Mouse (Mus musculus): Measurements from ENCODE around the gene Mroh2a. TPM values are rescaled to one million over a fixed set of nuclear protein-coding genes. Genes with fewer than 3 reads are reported as not detected.

The Mroh2a gene
- total RNA-seq, 2 experiments from 2014 or later, result 0.17 TPM; not detected in 1

DNA sequence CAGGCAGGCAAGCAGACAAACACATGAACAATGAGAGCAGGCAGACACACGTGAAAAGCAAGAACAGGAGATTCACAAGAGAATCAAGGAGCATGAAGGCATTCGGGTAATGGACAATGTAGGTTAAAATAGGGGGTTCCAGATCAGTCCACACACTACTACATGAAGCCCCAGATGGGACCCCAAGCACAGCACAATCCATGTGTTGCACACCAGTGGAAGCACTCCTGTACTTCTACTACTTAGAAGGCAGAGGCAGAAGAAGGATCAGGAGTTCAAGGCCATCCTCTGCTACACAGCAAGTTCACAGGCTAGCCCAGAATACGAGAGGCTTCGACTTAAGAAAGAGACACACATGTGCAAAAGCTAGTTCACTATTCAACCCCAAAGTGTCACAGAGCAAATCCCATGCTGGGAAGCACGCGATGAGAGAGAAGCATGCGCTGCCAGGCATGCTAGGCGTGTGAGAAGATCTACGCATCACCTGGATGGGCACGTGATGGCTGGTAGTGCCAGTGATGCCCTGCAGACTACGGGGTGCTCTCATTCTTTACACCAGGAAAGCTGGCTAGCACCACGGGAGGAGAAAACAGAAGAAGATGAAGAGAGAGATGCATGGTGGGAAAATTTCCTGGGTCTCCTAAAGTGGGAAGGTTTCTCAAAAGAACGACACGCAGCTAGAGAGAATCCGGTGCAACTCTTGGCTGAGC, 59.5 kb downstream of the Mroh2a start:
- ATAC-seq (replicated peaks; ENCODE audit: low FRiP score, poor library complexity, severe bottlenecking), result no peak

DNA sequence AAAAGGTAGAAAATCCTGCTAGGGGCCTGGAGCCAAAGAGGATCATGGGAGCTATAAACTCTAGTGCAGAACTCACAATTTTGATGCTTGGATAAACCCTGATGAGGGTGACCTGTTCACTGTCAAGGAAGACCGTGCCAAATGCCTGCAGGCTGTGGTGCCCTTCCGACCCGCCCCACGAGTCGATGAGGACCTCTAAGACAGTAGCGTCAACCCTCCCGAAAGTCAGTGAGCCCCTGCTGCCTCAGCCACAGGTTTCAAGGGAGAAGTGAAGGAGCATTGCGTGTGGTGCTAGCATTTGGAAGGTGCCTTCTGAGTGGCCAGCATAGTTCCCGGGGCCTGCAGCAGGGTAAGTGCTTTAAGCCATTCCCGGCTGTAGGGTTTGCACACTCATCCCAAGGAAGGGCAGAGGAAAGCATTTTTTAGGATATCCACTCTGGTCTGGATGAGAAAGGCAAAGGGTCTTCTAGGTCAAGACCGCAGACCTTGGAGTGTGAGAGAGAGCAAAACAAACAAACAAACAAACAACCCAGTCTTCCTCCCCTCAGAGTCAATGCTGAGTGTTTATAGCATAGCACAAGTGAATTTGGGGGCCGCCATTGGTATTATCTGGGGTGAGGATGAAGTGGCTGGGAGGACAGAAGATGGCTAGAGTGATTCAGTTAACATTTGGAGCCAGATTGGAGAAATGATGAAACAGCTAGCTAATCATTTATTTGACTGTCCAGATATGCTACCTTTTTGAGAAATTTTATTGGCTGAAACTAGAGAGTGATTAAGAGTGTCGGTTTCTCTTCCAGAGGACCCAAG, 60.3 kb downstream of the Mroh2a start:
- ATAC-seq (replicated peaks; ENCODE audit: low FRiP score, poor library complexity, severe bottlenecking), result no peak

DNA sequence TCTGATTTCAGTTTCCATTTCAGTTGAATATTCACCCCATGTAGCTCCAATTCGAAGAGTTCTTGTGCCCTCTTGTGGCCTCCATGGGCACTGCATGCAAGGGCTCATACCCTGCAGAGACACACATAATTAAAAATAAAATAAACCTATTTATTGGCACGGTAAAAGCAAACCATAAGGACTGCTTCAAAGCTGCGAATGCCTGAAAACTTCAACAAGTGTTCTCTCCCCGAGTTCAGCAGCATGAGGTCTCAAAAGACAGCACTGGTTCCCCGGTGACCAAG, 60.9 kb downstream of the Mroh2a start:
- ATAC-seq (replicated peaks; ENCODE audit: low FRiP score, poor library complexity, severe bottlenecking), result peak; percentile 45; the same call in 1 of the 2 replicates

DNA sequence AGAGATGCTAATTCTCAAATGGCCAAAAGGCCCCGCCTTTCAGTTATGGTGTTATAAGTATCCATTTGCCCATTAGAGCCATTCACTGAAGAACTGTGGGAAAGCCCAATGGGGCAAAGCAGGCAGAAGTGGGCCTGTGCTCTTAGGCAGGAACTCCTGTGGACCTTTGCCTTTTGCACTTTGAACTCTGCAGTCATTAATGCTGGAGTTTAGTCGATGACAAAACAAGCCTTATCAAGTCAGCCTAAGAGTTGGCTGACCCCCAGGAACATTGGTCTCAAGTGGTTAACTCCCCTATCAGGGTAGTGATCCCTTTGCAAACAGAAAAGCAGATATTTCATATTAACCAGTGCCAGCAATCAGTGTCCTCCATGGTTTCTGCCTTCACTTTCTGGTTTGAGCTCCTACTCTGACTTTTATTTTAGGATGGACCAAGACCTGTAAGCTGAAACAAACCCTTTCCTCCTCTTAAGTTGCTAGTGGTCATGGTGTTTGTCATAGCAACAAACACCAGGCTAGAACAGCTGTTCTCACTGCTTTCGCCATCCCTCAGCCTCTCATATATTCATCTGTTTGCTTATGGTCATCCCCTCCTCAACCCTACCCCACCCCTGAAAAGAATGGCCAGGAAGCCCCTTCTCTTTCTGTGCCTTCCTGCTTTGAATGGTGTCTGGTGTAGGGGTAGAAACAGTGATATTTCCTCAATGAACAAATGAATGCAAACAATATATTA, 61.4 kb downstream of the Mroh2a start:
- ATAC-seq (replicated peaks; ENCODE audit: low FRiP score, poor library complexity, severe bottlenecking), result no peak

DNA sequence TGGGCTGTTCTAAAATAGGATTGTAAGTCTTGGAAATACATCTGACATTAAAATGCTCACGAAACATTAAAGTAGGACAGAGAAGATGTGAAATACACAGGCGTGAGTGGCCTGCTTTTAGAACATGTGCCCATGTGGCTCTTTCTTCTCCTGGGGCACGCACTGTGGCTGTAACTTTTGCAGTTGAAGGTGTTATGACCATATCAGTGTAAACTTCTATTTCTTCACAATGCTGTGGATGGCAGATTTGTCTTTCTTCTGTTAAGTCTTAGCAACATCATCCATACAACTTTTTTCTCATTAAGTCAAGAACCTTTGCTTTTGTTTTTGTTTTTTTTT, 62.0 kb downstream of the Mroh2a start:
- ATAC-seq (replicated peaks; ENCODE audit: low FRiP score, poor library complexity, severe bottlenecking), result no peak

DNA sequence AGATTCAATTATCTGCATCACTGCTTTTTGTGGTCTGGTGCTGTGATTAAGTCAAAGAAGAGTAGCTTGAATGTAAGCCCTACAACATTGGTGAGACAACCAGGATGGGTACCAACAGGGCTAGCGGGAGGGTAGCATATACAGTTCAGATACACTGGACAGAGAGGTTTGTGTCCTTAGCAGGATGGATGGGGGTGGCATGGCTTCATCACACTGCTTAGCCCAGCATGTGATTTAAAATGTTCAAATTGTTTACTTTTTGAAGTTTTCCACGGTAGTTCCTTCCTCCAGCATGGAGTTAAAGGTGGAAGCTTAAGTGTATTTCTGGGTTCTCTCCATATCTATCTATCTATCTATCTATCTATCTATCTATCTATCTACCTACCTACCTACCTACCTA, 62.4 kb downstream of the Mroh2a start:
- no peak for ATAC-seq (replicated peaks; ENCODE audit: low FRiP score, poor library complexity, severe bottlenecking)

DNA sequence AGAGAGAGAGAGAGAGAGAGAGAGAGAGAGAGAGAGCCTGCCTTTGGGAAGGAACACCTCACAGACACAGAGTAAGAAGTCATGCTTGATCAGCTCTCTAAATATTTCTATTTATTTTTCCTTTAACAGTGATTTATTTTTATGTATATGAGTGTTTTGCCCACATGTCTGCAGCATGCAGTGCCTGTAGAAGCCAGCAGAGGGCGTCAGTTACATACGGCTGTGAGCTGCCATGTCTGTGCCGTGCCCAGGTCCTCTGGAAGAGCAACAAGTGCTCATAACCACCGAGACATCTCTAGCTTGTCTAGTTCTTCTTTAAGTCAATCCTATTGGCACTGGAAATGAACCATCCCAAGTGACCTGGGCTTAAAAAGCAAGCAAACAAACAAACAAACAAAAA, 63.1 kb downstream of the Mroh2a start:
- peak; percentile 50; the same call in 1 of the 2 replicates for ATAC-seq (replicated peaks; ENCODE audit: low FRiP score, poor library complexity, severe bottlenecking)

DNA sequence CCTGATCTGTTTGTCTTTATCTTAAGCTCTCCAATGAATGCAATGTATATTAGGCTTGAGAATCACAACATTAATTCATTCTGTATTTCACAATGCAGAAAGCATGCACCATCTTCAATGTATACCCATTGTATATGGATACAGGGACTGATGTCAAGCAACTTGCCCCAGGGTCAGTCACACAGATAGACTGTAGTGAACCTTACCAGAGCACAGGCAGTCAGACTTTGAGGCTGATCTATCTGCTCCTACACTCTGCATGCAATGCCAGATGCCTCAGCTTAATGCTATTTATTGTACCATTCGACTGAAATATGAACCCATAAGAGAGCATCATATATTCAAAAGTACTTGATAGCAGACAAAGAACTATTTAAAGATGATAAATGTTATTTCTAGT, 63.7 kb downstream of the Mroh2a start:
- ATAC-seq (replicated peaks; ENCODE audit: low FRiP score, poor library complexity, severe bottlenecking), result no peak

DNA sequence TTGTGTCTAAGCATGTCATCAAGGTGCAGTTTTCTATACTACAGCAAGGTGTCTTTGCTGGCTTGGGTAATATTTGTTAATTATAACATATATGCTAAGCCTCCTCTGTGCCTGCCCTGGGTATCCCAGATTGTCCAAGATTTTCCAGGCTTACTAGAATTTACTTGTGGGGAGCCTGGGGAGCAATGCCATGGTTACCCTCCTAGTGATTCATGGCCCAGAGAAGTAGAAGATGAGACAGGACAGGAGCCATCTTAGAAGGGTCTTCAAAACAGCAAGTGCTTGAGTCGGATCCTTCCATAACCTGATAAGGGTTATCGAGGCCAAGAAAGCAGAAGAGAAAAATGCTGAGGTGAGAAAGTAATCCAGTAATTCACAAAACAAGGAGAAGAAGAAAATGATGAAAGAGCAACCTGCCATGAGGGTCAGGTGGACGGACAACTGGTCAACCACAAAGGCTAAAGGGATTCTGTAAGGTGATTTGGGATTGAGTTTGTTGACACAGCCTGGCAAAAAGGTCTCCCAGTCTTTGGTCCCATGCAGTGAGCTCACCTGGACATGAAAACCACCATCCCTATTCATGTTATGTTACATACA, 64.7 kb downstream of the Mroh2a start:
- ATAC-seq (replicated peaks; ENCODE audit: low FRiP score, poor library complexity, severe bottlenecking), result no peak

DNA sequence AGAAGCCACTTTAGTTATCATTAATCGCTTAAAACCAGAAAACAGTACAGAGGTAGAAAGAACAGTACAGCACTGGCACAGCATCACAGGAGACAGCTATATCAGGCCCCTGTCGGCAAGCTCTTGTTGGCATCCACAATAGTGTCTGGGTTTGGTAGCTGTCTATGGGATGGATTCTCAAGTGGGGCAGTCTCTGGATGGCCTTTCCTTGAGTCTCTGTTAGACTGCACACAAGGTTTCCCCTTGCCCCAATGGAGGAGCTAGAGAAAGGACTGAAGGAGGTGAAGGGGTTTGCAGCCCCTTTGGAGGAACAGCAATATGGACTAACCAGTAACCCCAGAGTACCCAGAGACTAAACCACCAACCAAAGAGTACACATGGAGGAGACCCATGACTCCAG, 65.3 kb downstream of the Mroh2a start:
- no peak for ATAC-seq (replicated peaks; ENCODE audit: low FRiP score, poor library complexity, severe bottlenecking)

DNA sequence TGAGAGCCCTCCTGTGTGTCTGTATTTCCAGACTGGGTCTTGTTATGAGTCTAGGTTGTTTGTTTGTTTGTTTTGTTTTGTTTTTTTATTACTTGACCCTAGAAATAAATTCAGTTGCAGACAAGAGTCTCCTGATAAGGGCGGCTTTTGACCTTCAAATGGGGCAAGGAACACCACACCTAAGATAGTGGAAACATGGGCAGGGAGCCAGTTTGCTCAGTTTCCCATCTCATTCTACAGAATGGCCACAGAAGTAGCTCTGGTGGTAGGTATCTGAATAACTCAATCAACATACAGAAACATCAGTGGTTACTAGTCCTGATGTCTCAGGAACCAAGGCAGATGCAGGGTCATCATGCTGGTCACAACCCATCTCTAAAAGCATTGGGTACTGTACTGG, 67.9 kb downstream of the Mroh2a start:
- no peak for ATAC-seq (replicated peaks; ENCODE audit: low FRiP score, poor library complexity, severe bottlenecking)

DNA sequence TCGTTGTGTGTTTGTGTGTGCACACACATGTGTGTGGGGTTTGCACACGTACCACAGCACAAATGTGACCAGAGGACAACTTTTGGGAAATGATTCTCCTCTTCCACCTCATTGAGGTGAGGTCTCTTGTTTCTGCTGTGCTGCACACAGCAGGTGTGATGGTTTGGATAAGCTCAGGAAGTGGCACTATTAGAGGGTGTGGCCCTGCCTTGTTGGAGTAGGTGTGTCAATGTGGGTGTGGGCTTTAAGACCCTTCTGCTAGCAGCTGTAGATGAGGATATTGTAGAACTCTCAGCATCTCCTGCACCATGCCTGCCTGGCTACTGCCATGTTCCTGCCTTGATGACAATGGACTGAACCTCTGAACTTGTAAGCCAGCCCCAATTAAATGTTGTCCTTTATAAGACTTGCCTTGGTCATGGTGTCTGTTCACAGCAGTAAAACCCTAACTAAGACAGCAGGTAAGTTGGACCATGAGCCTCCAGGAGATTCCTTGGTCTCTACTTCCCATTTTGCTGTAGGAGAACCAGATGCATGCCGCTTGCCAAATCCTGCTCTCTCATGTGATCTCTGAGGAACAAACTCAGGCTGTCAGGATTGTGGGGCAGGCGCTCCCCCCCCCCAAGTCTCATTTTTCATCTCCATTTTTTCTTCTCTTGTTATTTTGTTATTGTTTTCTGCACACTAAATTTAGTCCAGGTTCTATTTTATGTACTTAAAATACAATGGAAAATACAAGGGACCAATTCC, 69.6 kb downstream of the Mroh2a start:
- no peak for ATAC-seq (replicated peaks; ENCODE audit: low FRiP score, poor library complexity, severe bottlenecking)

DNA sequence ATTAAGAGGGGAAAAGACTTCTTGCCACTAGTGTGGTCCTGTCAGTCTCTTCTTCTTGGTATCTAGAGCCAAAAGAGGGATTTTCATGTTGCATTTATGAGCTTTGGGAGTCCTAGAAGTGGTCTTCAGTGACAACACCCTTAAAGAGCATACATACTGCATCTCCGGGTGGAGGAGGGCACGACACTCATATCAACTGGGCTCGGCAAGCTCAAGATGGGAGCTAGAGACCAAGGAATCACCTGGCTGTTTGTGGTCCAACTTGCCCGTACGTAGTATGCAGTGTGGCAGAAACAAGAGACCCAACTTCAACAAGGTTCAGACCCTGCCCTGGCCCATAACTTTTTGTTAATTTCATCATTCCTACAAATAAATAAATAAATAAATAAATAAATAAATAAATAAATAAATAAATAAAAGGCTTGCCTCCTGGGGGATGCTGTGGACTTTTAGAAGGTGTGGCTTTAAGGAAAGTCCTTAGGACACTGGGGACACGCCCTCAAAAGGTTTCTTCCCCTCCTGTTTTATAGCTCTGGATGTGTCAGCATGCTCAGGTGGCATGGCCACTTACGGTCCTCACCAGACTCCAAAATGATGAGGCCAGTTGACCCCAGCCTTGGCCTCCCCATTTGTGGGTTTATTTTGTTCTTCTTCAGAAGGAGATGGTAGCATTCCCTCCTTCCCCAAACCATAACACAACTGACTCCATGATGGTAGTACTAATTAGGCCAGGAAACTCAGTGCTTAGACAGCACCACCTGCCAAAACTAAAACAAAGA, 70.9 kb downstream of the Mroh2a start:
- no peak for ATAC-seq (replicated peaks; ENCODE audit: low FRiP score, poor library complexity, severe bottlenecking)

DNA sequence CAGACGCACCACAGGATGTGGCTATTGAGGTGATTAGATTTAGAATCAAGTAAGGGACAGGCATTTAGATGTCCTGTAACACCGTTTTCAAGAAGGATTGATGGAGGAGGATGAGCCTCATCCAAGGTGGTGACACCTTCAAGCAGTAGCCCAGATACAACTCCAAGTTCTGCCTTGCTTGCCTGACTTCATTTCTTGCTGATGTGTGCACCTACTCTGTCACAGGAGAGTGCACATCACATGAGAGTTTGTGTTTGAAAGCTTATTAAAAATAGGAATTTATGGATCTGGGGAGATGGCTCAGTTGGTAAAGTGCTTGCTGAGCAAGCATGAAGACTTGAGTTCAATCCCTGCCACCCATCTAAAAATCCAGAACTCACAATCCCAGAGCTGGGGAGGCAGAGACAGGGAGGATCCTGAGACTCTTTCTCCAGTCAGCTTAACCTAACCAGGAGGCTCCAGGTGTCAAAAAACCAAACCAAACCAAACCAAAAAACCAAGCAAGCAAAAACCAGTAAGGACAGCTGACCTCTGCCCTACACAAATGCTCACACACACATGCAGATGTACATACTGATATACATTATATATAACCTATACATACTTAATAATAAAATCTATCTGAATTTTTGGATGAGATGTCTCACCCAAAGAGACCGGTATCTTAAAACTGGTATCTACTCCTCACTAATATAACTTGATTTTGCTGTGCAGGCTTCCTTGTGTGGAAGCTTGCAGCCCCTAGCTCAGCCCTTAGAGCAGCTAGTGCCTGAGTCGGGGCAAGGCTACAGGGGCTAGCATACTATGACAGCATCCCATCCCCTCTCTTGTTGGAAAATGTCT, 72.1 kb downstream of the Mroh2a start:
- ATAC-seq (replicated peaks; ENCODE audit: low FRiP score, poor library complexity, severe bottlenecking), result no peak

DNA sequence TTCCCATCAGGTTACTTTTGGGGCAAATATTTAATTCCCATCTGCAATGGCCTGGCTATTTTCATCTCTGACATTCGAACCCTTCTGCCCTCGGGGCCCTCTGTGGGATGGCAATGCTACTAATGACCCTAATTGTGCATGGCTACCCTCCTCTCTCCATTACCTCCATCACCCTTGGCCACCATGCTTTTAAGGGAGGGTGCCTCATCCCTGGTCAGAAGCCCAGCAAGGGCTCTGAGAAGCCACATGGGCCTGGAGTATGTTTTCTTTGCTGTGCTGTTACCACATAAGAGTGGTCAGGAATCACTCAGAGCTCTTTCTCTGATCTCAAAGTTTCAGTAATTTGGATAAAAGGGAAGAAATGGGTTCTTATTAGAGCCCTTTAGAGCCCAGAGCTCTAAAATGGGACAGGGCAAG, 72.8 kb downstream of the Mroh2a start:
- ATAC-seq (replicated peaks; ENCODE audit: low FRiP score, poor library complexity, severe bottlenecking), result no peak

DNA sequence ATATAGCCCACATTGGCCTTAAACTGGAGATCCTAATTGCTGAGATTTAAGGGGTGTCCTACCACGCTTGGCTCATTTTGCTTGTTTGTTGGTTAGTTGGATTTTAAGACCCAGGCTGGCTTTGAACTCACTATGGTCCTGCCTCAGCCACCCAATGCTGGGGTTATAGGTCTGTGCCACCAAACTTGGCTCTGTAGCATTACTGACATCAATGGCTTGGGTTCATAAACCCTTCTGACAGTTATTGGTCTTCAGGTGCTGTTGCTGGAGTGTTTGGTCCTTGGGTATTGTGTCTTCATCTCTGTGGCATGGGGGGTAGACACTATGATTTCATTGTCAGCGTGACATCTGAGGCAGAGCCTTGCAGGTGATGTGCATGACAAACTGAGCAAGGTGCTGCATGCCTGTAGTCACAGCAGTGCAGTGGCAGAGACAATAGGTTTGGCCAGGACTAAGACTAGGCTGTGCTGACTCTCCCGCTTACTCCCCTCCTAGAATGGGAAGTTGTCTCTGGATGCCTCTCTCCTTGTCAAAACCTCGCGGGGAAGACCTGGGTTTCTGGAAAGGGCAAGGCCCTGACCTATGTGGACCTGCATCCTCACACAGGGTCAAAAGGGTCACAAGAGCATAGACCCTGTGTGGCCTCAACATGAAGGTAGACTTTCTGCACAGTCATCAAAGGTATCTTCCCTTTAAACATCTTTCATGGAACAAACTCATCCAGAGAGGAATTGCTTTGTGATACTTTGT, 73.7 kb downstream of the Mroh2a start:
- 0 out of 2 replicates have a peak, but pooled peaks have one; percentile 4 for ATAC-seq (replicated peaks; ENCODE audit: low FRiP score, poor library complexity, severe bottlenecking)

DNA sequence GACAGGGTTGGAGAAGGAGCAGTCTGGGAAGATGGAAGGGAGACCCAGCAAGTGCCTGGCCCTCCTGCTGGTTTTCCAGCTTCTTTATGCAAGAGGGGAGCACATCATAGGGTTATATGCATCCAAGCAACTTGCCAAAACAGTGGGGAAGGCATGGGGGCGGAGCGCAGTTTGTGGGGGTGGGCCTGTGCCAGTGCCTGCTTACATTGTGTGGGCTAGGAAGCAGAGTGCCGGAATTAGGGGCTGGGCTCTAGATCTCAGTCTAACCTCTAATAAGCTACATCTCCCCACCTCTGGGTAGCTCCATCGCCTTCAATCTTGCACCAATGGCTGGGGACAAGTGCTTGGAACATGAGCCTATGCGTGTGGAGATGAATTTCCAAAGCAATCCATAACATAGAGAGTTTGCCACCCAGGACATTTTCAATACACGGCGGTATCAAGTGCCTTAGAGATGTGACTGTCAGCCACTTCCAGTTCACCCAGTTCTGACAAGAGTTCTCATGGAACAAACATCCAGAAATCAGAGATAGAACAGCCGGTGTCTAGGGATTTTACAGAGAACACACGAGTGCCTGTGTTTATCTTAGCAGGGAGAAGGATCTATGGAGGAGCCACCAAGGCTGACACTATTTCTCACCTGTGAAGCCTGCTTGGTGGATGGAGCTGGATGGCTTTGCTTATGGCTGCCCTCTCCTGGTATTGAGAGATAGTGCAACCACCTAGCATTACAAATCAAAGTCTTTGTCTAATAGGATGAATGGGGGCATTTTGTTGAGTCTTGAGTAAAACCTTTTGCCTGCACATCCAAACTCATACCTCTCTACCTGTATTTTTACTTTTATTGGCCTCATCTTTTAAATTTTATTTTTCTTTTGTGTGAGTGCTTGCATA, 74.6 kb downstream of the Mroh2a start:
- ATAC-seq (replicated peaks; ENCODE audit: low FRiP score, poor library complexity, severe bottlenecking), result no peak
